Mouse (Mus musculus) forebrain, embryonic 11.5 days (tissue): Measurements from ENCODE around the gene Gli3. TPM values are rescaled to one million over a fixed set of nuclear protein-coding genes. Genes with fewer than 3 reads are reported as not detected.

ENCODE experiments used
- ATAC-seq: fragments of 200-750 bp; cut with Nextera tagmentation; replicated peaks from 2 replicates; pipeline ENCODE4 v1.8.0; 2017; ENCODE audit warnings: moderate TSS enrichment; ENCODE audit not compliant: low FRiP score
- DNase-seq: peaks from one replicate; pipeline ENCODE4 v3.0.0-alpha.2; 2017; ENCODE audit warnings: low spot score
- H3K27ac ChIP-seq: fragments of 300-500 bp; sonication (generic); 2 replicates; pipeline ENCODE4 v1.5.1; 2014; ENCODE audit warnings: low read depth, low read length
- H3K27me3 ChIP-seq: fragments of 300-500 bp; sonication (generic); 2 replicates; pipeline ENCODE4 v1.6.1; 2014; ENCODE audit warnings: mild to moderate bottlenecking, low read length, mixed read lengths; ENCODE audit not compliant: control insufficient read depth, insufficient read depth
- H3K36me3 ChIP-seq: fragments of 300-500 bp; sonication (generic); 2 replicates; pipeline ENCODE4 v1.6.1; 2014; ENCODE audit warnings: mild to moderate bottlenecking, low read length, moderate library complexity, mixed read lengths; ENCODE audit not compliant: control insufficient read depth, insufficient read depth
- H3K4me1 ChIP-seq: fragments of 300-500 bp; sonication (generic); replicated peaks from 2 replicates; pipeline ENCODE4 v1.6.1; 2014; ENCODE audit warnings: low read length, mixed read lengths; ENCODE audit not compliant: control insufficient read depth, insufficient read depth
- H3K4me2 ChIP-seq: fragments of 300-500 bp; sonication (generic); 2 replicates; pipeline ENCODE4 v1.6.1; 2014; ENCODE audit warnings: low read depth, mild to moderate bottlenecking, low read length, moderate library complexity, mixed read lengths; ENCODE audit not compliant: severe bottlenecking
- H3K4me3 ChIP-seq: fragments of 300-500 bp; sonication (generic); 2 replicates; pipeline ENCODE4 v1.5.1; 2014; ENCODE audit warnings: low read depth, low read length
- H3K9ac ChIP-seq: fragments of 300-500 bp; sonication (generic); 2 replicates; pipeline ENCODE4 v1.6.1; 2014; ENCODE audit warnings: low read length
- H3K9me3 ChIP-seq: fragments of 300-500 bp; sonication (generic); 2 replicates; pipeline ENCODE4 v1.6.1; 2016; ENCODE audit warnings: low read length, mixed read lengths; ENCODE audit not compliant: control insufficient read depth
- WGBS: fragments of 180-500 bp; shearing (Covaris S2); extraction: QIAGEN DNeasy Blood & Tissue Kit; methylation state at CpG from one replicate; pipeline ENCODE4 v1.1.7; 2014; 5-methylcytosine and 5-hydroxymethylcytosine counted together
- polyA plus RNA-seq: library from polyadenylated mRNA; unstranded; fragments of >200 nt; fragmentation: Nextera tagmentation; extraction: Ambion mirVana; gene quantifications from 2 replicates; pipeline ENCODE4 v1.2.1, GENCODE M21; 2014

Gli3 gene
- polyA plus RNA-seq, 1 experiment from 2014 or later: 67.0 TPM

- Histone ChIP-seq H3K9me3 (no peaks in the 10 kb centered on the region), H3K9ac (no peak overlapping the region), H3K4me2 (no peak overlapping the region), H3K4me1 (no peaks in the 10 kb centered on the region; the same call in 1 of the 2 replicates), H3K27me3 (no peaks in the 10 kb centered on the region), H3K27ac (no peak overlapping the region), H3K36me3 (no peaks in the 10 kb centered on the region), H3K4me3 (no peak overlapping the region)
- DNase-seq (no peak), ATAC-seq (no peak)
- 77% methylated on average over 5 of the region's 5 CpGs for WGBS
Observed at GRCm38 (mm10) chr13:15457841-15458240, 5.2 kb upstream of the Gli3 start.

- Histone ChIP-seq H3K4me2 (peak overlapping the region; percentile 62), H3K9ac (peak overlapping the region; percentile 99), H3K36me3 (no peaks in the 10 kb centered on the region), H3K9me3 (no peaks in the 10 kb centered on the region), H3K4me3 (peak overlapping the region; percentile 93), H3K4me1 (no peaks in the 10 kb centered on the region; the same call in 1 of the 2 replicates), H3K27ac (peak overlapping the region; percentile 99), H3K27me3 (no peaks in the 10 kb centered on the region)
- DNase-seq: no peak
- WGBS: 14% methylated on average over 7 of the region's 7 CpGs
- ATAC-seq: no peak
Observed at GRCm38 (mm10) chr13:15461926-15462325, 1.1 kb upstream of the Gli3 start.

GRCm38 (mm10) chr13:15463492-15464080 is 551 bp downstream of the Gli3 start:
- H3K9ac ChIP-seq: peak overlapping the region; percentile 99
- DNase-seq (peak; percentile 91), ATAC-seq (peak; percentile 77)
- peak overlapping the region; percentile 93 for H3K4me3 ChIP-seq
- H3K4me1 ChIP-seq: no peaks in the 10 kb centered on the region; the same call in 1 of the 2 replicates
- WGBS: 0% methylated on average over 54 of the region's 70 CpGs
- peak overlapping the region; percentile 99 for H3K27ac ChIP-seq
- no peaks in the 10 kb centered on the region for H3K9me3 ChIP-seq
- peak overlapping the region; percentile 62 for H3K4me2 ChIP-seq
- H3K36me3 ChIP-seq: no peaks in the 10 kb centered on the region
- no peaks in the 10 kb centered on the region for H3K27me3 ChIP-seq

- ATAC-seq: peak; percentile 3
- under 1% methylated on average over 51 of the region's 51 CpGs for WGBS
- DNase-seq: no peak
Observed at GRCm38 (mm10) chr13:15464081-15464526, 1.1 kb downstream of the Gli3 start.

GRCm38 (mm10) chr13:15464741-15465250 is 1.8 kb downstream of the Gli3 start:
- DNase-seq (peak; percentile 71), ATAC-seq (no peak)
- peak overlapping the region; percentile 93 for H3K4me3 ChIP-seq
- peak overlapping the region; percentile 62 for H3K4me2 ChIP-seq
- no peaks in the 10 kb centered on the region for H3K27me3 ChIP-seq
- peaks cover 2% of the 10 kb centered on the region for H3K4me1 ChIP-seq
- peak overlapping the region; percentile 99 for H3K27ac ChIP-seq
- no peaks in the 10 kb centered on the region for H3K9me3 ChIP-seq
- no peaks in the 10 kb centered on the region for H3K36me3 ChIP-seq
- peak overlapping the region; percentile 99 for H3K9ac ChIP-seq
- WGBS: 0% methylated on average over 11 of the region's 11 CpGs

More at GRCm38 (mm10) chr13:15464081-15464526, 1.1 kb downstream of the Gli3 start:
- Histone ChIP-seq H3K27ac (peak overlapping the region; percentile 99), H3K4me3 (peak overlapping the region; percentile 93), H3K9ac (peak overlapping the region; percentile 99), H3K9me3 (no peaks in the 10 kb centered on the region), H3K36me3 (no peaks in the 10 kb centered on the region), H3K27me3 (no peaks in the 10 kb centered on the region), H3K4me2 (peak overlapping the region; percentile 62), H3K4me1 (peaks cover under 1% of the 10 kb centered on the region)

GRCm38 (mm10) chr13:15466496-15466895 is 3.5 kb downstream of the Gli3 start:
- Histone ChIP-seq H3K27me3 (no peaks in the 10 kb centered on the region), H3K9me3 (no peaks in the 10 kb centered on the region), H3K9ac (peak overlapping the region; percentile 51), H3K4me1 (peaks cover 2% of the 10 kb centered on the region), H3K4me2 (peak overlapping the region; percentile 48), H3K27ac (peak overlapping the region; percentile 55; the same call in 1 of the 2 replicates), H3K4me3 (peak overlapping the region; percentile 93), H3K36me3 (no peaks in the 10 kb centered on the region)
- 8% methylated on average over 6 of the region's 6 CpGs for WGBS
- DNase-seq: no peak
- ATAC-seq: no peak

GRCm38 (mm10) chr13:15467409-15467808 is 4.4 kb downstream of the Gli3 start:
- 9% methylated on average over 3 of the region's 3 CpGs for WGBS

GRCm38 (mm10) chr13:15468421-15468820 is 5.4 kb downstream of the Gli3 start:
- Histone ChIP-seq H3K27me3 (no peaks in the 10 kb centered on the region), H3K4me3 (peak overlapping the region; percentile 93), H3K36me3 (no peaks in the 10 kb centered on the region), H3K9ac (peak overlapping the region; percentile 51; the same call in 1 of the 2 replicates), H3K4me2 (peak overlapping the region; percentile 48), H3K4me1 (peaks cover 6% of the 10 kb centered on the region), H3K27ac (peak overlapping the region; percentile 62), H3K9me3 (no peaks in the 10 kb centered on the region)
- no peak for DNase-seq
- peak; percentile 42 for ATAC-seq
- 8% methylated on average over 4 of the region's 4 CpGs for WGBS

More at GRCm38 (mm10) chr13:15467409-15467808, 4.4 kb downstream of the Gli3 start:
- no peak for ATAC-seq
- Histone ChIP-seq H3K27me3 (no peaks in the 10 kb centered on the region), H3K4me2 (peak overlapping the region; percentile 48), H3K9ac (peak overlapping the region; percentile 51; the same call in 1 of the 2 replicates), H3K4me3 (peak overlapping the region; percentile 93), H3K27ac (peak overlapping the region; percentile 62; the same call in 1 of the 2 replicates), H3K9me3 (no peaks in the 10 kb centered on the region), H3K4me1 (peaks cover 2% of the 10 kb centered on the region), H3K36me3 (no peaks in the 10 kb centered on the region)
- no peak for DNase-seq
